Mouse (Mus musculus) C2C12 (cell line): Measurements from ENCODE around the gene Vamp5.

Source experiments
- CTCF ChIP-seq: IDR thresholded peaks from one replicate; pipeline ENCODE4 v1.5.1; 2011; ENCODE audit not compliant: control insufficient read depth, insufficient read depth, insufficient read length
- MYOD1 ChIP-seq: IDR thresholded peaks from one replicate; pipeline ENCODE4 v1.6.1; 2011; ENCODE audit warnings: low read depth; ENCODE audit not compliant: control insufficient read depth, insufficient read length
- USF1 ChIP-seq: IDR thresholded peaks from one replicate; pipeline ENCODE4 v1.6.1; 2011; ENCODE audit warnings: low read depth, mild to moderate bottlenecking, control low read depth, moderate library complexity

- TF ChIP-seq CTCF (no peak), USF1 (no peak), MYOD1 (no peak)
Measured at GRCm38 (mm10) chr6:72319019-72319418, 61.2 kb downstream of the Vamp5 start.
